Mouse (Mus musculus) forebrain, embryonic 12.5 days (tissue): ENCODE data around the gene Hs6st1. TPM values are rescaled to one million over a fixed set of nuclear protein-coding genes. Genes with fewer than 3 reads are reported as not detected.
A peak's percentile ranks its signal among the peaks of the same experiment; 100 is the strongest.
"Not testable (repeated sequence)": the region's sequence is repeated elsewhere in the genome, so short reads cannot be mapped to it uniquely, and the experiment has no call there.

Experiments used
- ATAC-seq: fragments of 200-750 bp; cut with Nextera tagmentation; 2 replicates; pipeline ENCODE4 v1.8.0; 2017; ENCODE audit warnings: moderate TSS enrichment; ENCODE audit not compliant: low FRiP score
- H3K27ac ChIP-seq: fragments of 300-500 bp; sonication (generic); 2 replicates; pipeline ENCODE4 v1.5.1; 2016; ENCODE audit warnings: mild to moderate bottlenecking
- H3K27me3 ChIP-seq: fragments of 300-500 bp; sonication (generic); 2 replicates; pipeline ENCODE4 v1.6.1; 2016; ENCODE audit warnings: mild to moderate bottlenecking
- H3K36me3 ChIP-seq: fragments of 300-500 bp; sonication (generic); replicated peaks from 2 replicates; pipeline ENCODE4 v1.6.1; 2016; ENCODE audit warnings: mild to moderate bottlenecking
- H3K4me1 ChIP-seq: fragments of 300-500 bp; sonication (generic); 2 replicates; pipeline ENCODE4 v1.6.1; 2016
- H3K4me2 ChIP-seq: fragments of 300-500 bp; sonication (generic); 2 replicates; pipeline ENCODE4 v1.6.1; 2016; ENCODE audit warnings: mild to moderate bottlenecking, moderate library complexity
- H3K4me3 ChIP-seq: fragments of 300-500 bp; sonication (generic); replicated peaks from 2 replicates; pipeline ENCODE4 v1.5.1; 2016; ENCODE audit warnings: mild to moderate bottlenecking
- H3K9ac ChIP-seq: fragments of 300-500 bp; sonication (generic); 2 replicates; pipeline ENCODE4 v1.6.1; 2016; ENCODE audit warnings: mild to moderate bottlenecking
- H3K9me3 ChIP-seq: fragments of 300-500 bp; sonication (generic); 2 replicates; pipeline ENCODE4 v1.6.1; 2016
- WGBS: fragments of 180-500 bp; shearing (Covaris S2); methylation state at CpG from one replicate; pipeline ENCODE4 v1.1.7; 2016; 5-methylcytosine and 5-hydroxymethylcytosine counted together
- polyA plus RNA-seq: library from polyadenylated mRNA; unstranded; fragments of >200 nt; fragmentation: Nextera tagmentation; extraction: Ambion mirVana; gene quantifications from 2 replicates; pipeline ENCODE4 v1.2.1, GENCODE M21; 2016

Hs6st1 gene
- polyA plus RNA-seq: 5.1 and 8.4 TPM in 2 replicates

GRCm38 (mm10) chr1:36068076-36068475, at the start of gene Hs6st1:
Hs6st1 (plus strand) TSS chr1:36068400.
- 0% methylated on average over 48 of the region's 55 CpGs for WGBS
- Histone ChIP-seq H3K36me3 (no peaks in the 10 kb centered on the region), H3K4me3 (peak within 1 kb of the TSS; percentile 75), H3K9me3 (no peaks in the 10 kb centered on the region), H3K4me1 (peaks cover 73% of the 10 kb centered on the region), H3K27ac (peak within 1 kb of the TSS; percentile 74), H3K4me2 (peak within 1 kb of the TSS; percentile 97), H3K27me3 (peaks cover 25% of the 10 kb centered on the region), H3K9ac (peak within 1 kb of the TSS; percentile 85)
- peak; percentile 93 for ATAC-seq

- ATAC-seq: no peak
- Histone ChIP-seq H3K4me3 (no peak overlapping the region), H3K27ac (no peak overlapping the region), H3K27me3 (no peaks in the 10 kb centered on the region), H3K9me3 (no peaks in the 10 kb centered on the region; the same call in none of the 2 replicates), H3K4me2 (no peak overlapping the region), H3K9ac (no peak overlapping the region), H3K36me3 (no peaks in the 10 kb centered on the region), H3K4me1 (peaks cover 16% of the 10 kb centered on the region)
- WGBS: 82% methylated on average over 4 of the region's 4 CpGs
Measured at GRCm38 (mm10) chr1:36018617-36019016, 49.6 kb upstream of the Hs6st1 start.

- 91% methylated on average over 2 of the region's 2 CpGs for WGBS
- H3K4me3 ChIP-seq: no peak overlapping the region
- ATAC-seq: no peak
- H3K9ac ChIP-seq: no peak overlapping the region
- H3K36me3 ChIP-seq: no peaks in the 10 kb centered on the region
- H3K9me3 ChIP-seq: no peaks in the 10 kb centered on the region; the same call in none of the 2 replicates
- no peak overlapping the region for H3K27ac ChIP-seq
- no peaks in the 10 kb centered on the region for H3K27me3 ChIP-seq
- H3K4me1 ChIP-seq: peaks cover 16% of the 10 kb centered on the region
- H3K4me2 ChIP-seq: no peak overlapping the region
Measured at GRCm38 (mm10) chr1:36019161-36019560, 49.0 kb upstream of the Hs6st1 start.

GRCm38 (mm10) chr1:36020315-36020714, 47.9 kb upstream of the Hs6st1 start:
- Histone ChIP-seq H3K36me3 (no peaks in the 10 kb centered on the region), H3K27ac (no peak overlapping the region), H3K4me2 (no peak overlapping the region), H3K9me3 (no peaks in the 10 kb centered on the region; the same call in none of the 2 replicates), H3K9ac (no peak overlapping the region), H3K4me3 (no peak overlapping the region), H3K27me3 (no peaks in the 10 kb centered on the region), H3K4me1 (peaks cover 16% of the 10 kb centered on the region)
- ATAC-seq: no peak
- WGBS: 96% methylated on average over 4 of the region's 4 CpGs

GRCm38 (mm10) chr1:36030421-36030821, 37.8 kb upstream of the Hs6st1 start:
- Histone ChIP-seq H3K36me3 (no peaks in the 10 kb centered on the region), H3K4me3 (no peak overlapping the region), H3K4me1 (no peaks in the 10 kb centered on the region), H3K9me3 (no peaks in the 10 kb centered on the region), H3K9ac (no peak overlapping the region), H3K4me2 (no peak overlapping the region), H3K27me3 (no peaks in the 10 kb centered on the region), H3K27ac (no peak overlapping the region)
- WGBS: 74% methylated on average over 10 of the region's 10 CpGs
- ATAC-seq: no peak

GRCm38 (mm10) chr1:36038769-36039168, 29.4 kb upstream of the Hs6st1 start:
- Histone ChIP-seq H3K27me3 (no peaks in the 10 kb centered on the region), H3K4me2 (no peak overlapping the region), H3K4me3 (no peak overlapping the region), H3K27ac (no peak overlapping the region), H3K9ac (no peak overlapping the region), H3K9me3 (no peaks in the 10 kb centered on the region), H3K4me1 (no peaks in the 10 kb centered on the region), H3K36me3 (no peaks in the 10 kb centered on the region)
- ATAC-seq: no peak
- 95% methylated on average over 8 of the region's 8 CpGs for WGBS

GRCm38 (mm10) chr1:36042072-36042471, 26.1 kb upstream of the Hs6st1 start:
- no peaks in the 10 kb centered on the region for H3K9me3 ChIP-seq
- no peak overlapping the region for H3K4me3 ChIP-seq
- H3K4me1 ChIP-seq: no peaks in the 10 kb centered on the region
- no peak overlapping the region for H3K27ac ChIP-seq
- no peaks in the 10 kb centered on the region for H3K36me3 ChIP-seq
- no peaks in the 10 kb centered on the region for H3K27me3 ChIP-seq
- WGBS: 80% methylated on average over 3 of the region's 3 CpGs
- H3K9ac ChIP-seq: no peak overlapping the region
- H3K4me2 ChIP-seq: no peak overlapping the region
- ATAC-seq: no peak

- H3K27me3 ChIP-seq, H3K4me3 ChIP-seq, ATAC-seq, H3K4me1 ChIP-seq, H3K27ac ChIP-seq, H3K4me2 ChIP-seq, H3K36me3 ChIP-seq, H3K9ac ChIP-seq, H3K9me3 ChIP-seq: not testable (repeated sequence)
- WGBS: 91% methylated on average over 5 of the region's 5 CpGs
Measured at GRCm38 (mm10) chr1:36043793-36044192, 24.4 kb upstream of the Hs6st1 start.

- no peak overlapping the region for H3K4me2 ChIP-seq
- no peaks in the 10 kb centered on the region for H3K9me3 ChIP-seq
- H3K27ac ChIP-seq: no peak overlapping the region
- no peaks in the 10 kb centered on the region for H3K27me3 ChIP-seq
- no peak overlapping the region for H3K9ac ChIP-seq
- H3K36me3 ChIP-seq: no peaks in the 10 kb centered on the region
- WGBS: 92% methylated on average over 4 of the region's 4 CpGs
- ATAC-seq: no peak
- H3K4me3 ChIP-seq: no peak overlapping the region
- no peaks in the 10 kb centered on the region for H3K4me1 ChIP-seq
Measured at GRCm38 (mm10) chr1:36044288-36044687, 23.9 kb upstream of the Hs6st1 start.

GRCm38 (mm10) chr1:36052672-36053071, 15.5 kb upstream of the Hs6st1 start:
- Histone ChIP-seq H3K4me3 (no peak overlapping the region), H3K9ac (no peak overlapping the region), H3K36me3 (no peaks in the 10 kb centered on the region), H3K4me1 (no peaks in the 10 kb centered on the region), H3K4me2 (no peak overlapping the region), H3K27me3 (0 out of 2 replicates have a peak, but pooled peaks cover 9% of the 10 kb centered on the region), H3K9me3 (no peaks in the 10 kb centered on the region), H3K27ac (no peak overlapping the region)
- 91% methylated on average over 5 of the region's 5 CpGs for WGBS
- ATAC-seq: no peak

GRCm38 (mm10) chr1:36053566-36053965, 14.6 kb upstream of the Hs6st1 start:
- Histone ChIP-seq H3K4me3 (no peak overlapping the region), H3K4me2 (no peak overlapping the region), H3K4me1 (no peaks in the 10 kb centered on the region), H3K9me3 (no peaks in the 10 kb centered on the region), H3K9ac (no peak overlapping the region), H3K27ac (no peak overlapping the region), H3K36me3 (no peaks in the 10 kb centered on the region), H3K27me3 (0 out of 2 replicates have a peak, but pooled peaks cover 10% of the 10 kb centered on the region)
- ATAC-seq: no peak
- WGBS: 100% methylated on average over 2 of the region's 2 CpGs

GRCm38 (mm10) chr1:36054182-36054966, 13.8 kb upstream of the Hs6st1 start:
- Histone ChIP-seq H3K27me3 (0 out of 2 replicates have a peak, but pooled peaks cover 10% of the 10 kb centered on the region), H3K4me2 (no peak overlapping the region), H3K4me1 (peaks cover 2% of the 10 kb centered on the region), H3K27ac (no peak overlapping the region), H3K36me3 (no peaks in the 10 kb centered on the region), H3K9ac (no peak overlapping the region), H3K9me3 (no peaks in the 10 kb centered on the region), H3K4me3 (no peak overlapping the region)
- no peak for ATAC-seq
- 86% methylated on average over 9 of the region's 9 CpGs for WGBS

GRCm38 (mm10) chr1:36054967-36055357, 13.2 kb upstream of the Hs6st1 start:
- WGBS: 93% methylated on average over 7 of the region's 7 CpGs

More at GRCm38 (mm10) chr1:36054967-36055357, 13.2 kb upstream of the Hs6st1 start:
- H3K4me2 ChIP-seq: no peak overlapping the region
- H3K27ac ChIP-seq: no peak overlapping the region
- no peak overlapping the region for H3K9ac ChIP-seq
- H3K27me3 ChIP-seq: 0 out of 2 replicates have a peak, but pooled peaks cover 10% of the 10 kb centered on the region
- no peak for ATAC-seq
- H3K36me3 ChIP-seq: no peaks in the 10 kb centered on the region
- H3K9me3 ChIP-seq: no peaks in the 10 kb centered on the region
- H3K4me3 ChIP-seq: no peak overlapping the region
- peaks cover 8% of the 10 kb centered on the region for H3K4me1 ChIP-seq
